Mouse (Mus musculus) midbrain, postnatal 0 days (tissue): ENCODE measurements at regions not wholly inside any gene's neighbourhood (a gene's known extent, or its start where the extent isn't known, plus 50 kb on each side); places are given as distances from the start of the nearest gene placed in this dataset.

Experiments
- ATAC-seq: fragments of 200-750 bp; cut with Nextera tagmentation; 2 replicates; pipeline ENCODE4 v1.8.0; 2017; ENCODE audit warnings: moderate number of reproducible peaks, mild to moderate bottlenecking, moderate TSS enrichment, moderate library complexity; ENCODE audit not compliant: low FRiP score
- DNase-seq: peaks from one replicate; pipeline ENCODE4 v3.0.0-alpha.2; 2015; ENCODE audit warnings: low spot score
- H3K27ac ChIP-seq: fragments of 300-500 bp; sonication (generic); 2 replicates; pipeline ENCODE4 v1.5.1; 2014; ENCODE audit warnings: low read depth, mild to moderate bottlenecking, low read length, mixed read lengths
- H3K27me3 ChIP-seq: fragments of 300-500 bp; sonication (generic); 2 replicates; pipeline ENCODE4 v1.6.1; 2014; ENCODE audit warnings: low read length, control low read depth, mixed read lengths; ENCODE audit not compliant: insufficient read depth
- H3K36me3 ChIP-seq: fragments of 300-500 bp; sonication (generic); 2 replicates; pipeline ENCODE4 v1.6.1; 2014; ENCODE audit warnings: low read length, control low read depth, mixed read lengths; ENCODE audit not compliant: insufficient read depth
- H3K4me1 ChIP-seq: fragments of 300-500 bp; sonication (generic); 2 replicates; pipeline ENCODE4 v1.6.1; 2014; ENCODE audit warnings: mild to moderate bottlenecking, control low read depth, antibody characterized with exemption, low read length, mixed read lengths; ENCODE audit not compliant: insufficient read depth
- H3K4me2 ChIP-seq: fragments of 300-500 bp; sonication (generic); 2 replicates; pipeline ENCODE4 v1.6.1; 2014; ENCODE audit warnings: low read depth, mild to moderate bottlenecking, low read length, mixed read lengths; ENCODE audit not compliant: poor library complexity, severe bottlenecking
- H3K4me3 ChIP-seq: fragments of 300-500 bp; sonication (generic); 2 replicates; pipeline ENCODE4 v1.5.1; 2014; ENCODE audit warnings: low read depth, mild to moderate bottlenecking, low read length, moderate library complexity
- H3K9ac ChIP-seq: fragments of 300-500 bp; sonication (generic); replicated peaks from 2 replicates; pipeline ENCODE4 v1.6.1; 2014; ENCODE audit warnings: mild to moderate bottlenecking, low read length, moderate library complexity, mixed read lengths; ENCODE audit not compliant: poor library complexity, severe bottlenecking
- H3K9me3 ChIP-seq: fragments of 300-500 bp; sonication (generic); 2 replicates; pipeline ENCODE4 v1.6.1; 2016; ENCODE audit warnings: low read length, control low read depth
- CTCF ChIP-seq: IDR thresholded peaks from 2 replicates; pipeline ENCODE4 v1.5.1; 2016; ENCODE audit warnings: antibody characterized with exemption, mild to moderate bottlenecking
- WGBS: fragments of 180-500 bp; shearing (Covaris S2); extraction: QIAGEN DNeasy Blood & Tissue Kit; methylation state at CpG from one replicate; pipeline ENCODE4 v1.1.7; 2014; 5-methylcytosine and 5-hydroxymethylcytosine counted together

DNA sequence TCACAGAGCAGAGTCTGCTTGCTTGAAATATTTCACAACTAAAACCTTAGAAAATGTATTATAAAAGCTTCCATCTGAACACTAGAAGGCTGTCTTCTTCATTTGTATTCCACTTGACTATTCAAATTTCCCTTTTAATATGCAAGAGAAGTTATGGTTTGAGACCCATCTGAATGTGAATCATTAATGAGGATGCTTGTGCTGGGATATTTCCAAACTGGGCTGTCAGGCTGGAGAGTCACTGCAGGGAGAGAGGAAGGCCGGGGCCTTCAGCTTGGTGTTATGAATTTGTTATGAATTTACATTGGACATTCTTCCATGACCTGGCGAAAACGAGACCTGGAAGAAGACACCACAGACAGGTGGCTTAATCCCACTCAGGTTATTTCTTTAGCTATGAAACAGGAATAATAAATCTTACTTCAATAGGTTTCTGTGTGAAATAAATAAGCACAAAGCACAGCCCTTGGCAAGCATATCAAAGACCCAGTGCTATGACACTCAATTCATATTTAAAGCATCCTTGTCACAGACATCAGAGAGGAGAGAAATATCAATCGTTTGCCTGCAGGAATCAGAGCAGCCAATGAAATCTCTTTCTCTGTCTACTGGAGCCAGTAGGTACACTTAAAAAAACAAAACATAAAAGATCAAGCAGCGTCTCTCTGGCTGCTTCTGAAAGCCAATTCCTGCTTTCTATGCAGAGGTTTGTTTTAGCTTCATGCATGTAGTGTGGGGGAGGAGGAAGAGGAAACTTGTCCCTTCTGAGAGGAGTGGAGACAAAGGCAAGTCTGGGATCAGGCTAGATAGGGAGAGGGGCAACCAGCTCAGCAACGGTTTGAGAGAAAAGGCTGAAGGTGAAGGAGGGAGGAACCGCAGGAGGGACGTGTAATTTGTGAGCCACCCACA is 114.2 kb downstream of the Otor start:
- TF ChIP-seq CTCF: no peak
- no peak overlapping the region for H3K4me3 ChIP-seq
- ATAC-seq (peak; percentile 77), DNase-seq (peak; percentile 32)
- peak overlapping the region; percentile 70 for H3K27ac ChIP-seq
- no peak overlapping the region for H3K4me2 ChIP-seq
- no peaks in the 10 kb centered on the region for H3K36me3 ChIP-seq
- H3K4me1 ChIP-seq: no peaks in the 10 kb centered on the region
- no peak overlapping the region for H3K9ac ChIP-seq
- no peaks in the 10 kb centered on the region for H3K9me3 ChIP-seq
- 15% methylated on average over 8 of the region's 8 CpGs for WGBS
- H3K27me3 ChIP-seq: no peaks in the 10 kb centered on the region

DNA sequence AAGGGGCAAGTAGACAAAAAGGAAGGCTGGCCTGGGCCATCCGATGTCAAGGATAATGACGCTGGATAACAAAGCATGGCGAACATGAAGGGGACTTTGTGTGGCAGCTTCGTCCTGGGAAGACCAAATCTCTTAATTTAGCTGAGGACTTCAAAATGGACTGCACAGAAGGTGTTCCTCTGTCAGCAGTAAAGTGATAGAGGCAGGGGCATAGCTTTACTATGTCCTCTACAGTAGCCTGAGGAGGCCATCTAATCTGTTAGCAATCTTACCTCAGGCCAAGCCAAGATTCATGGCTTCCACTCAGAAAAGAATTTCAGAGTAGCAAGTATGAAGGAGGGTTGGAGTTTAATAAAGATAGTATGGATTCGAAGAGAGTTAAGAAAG is 114.9 kb downstream of the Otor start:
- Histone ChIP-seq H3K4me2 (no peak overlapping the region), H3K27me3 (no peaks in the 10 kb centered on the region), H3K4me3 (no peak overlapping the region), H3K36me3 (no peaks in the 10 kb centered on the region), H3K27ac (peak overlapping the region; percentile 70), H3K9ac (no peak overlapping the region), H3K4me1 (no peaks in the 10 kb centered on the region), H3K9me3 (no peaks in the 10 kb centered on the region)
- no peak for TF ChIP-seq CTCF
- ATAC-seq (0 out of 2 replicates have a peak, but pooled peaks have one; percentile 18), DNase-seq (no peak)
- WGBS: 26% methylated on average over 5 of the region's 5 CpGs

DNA sequence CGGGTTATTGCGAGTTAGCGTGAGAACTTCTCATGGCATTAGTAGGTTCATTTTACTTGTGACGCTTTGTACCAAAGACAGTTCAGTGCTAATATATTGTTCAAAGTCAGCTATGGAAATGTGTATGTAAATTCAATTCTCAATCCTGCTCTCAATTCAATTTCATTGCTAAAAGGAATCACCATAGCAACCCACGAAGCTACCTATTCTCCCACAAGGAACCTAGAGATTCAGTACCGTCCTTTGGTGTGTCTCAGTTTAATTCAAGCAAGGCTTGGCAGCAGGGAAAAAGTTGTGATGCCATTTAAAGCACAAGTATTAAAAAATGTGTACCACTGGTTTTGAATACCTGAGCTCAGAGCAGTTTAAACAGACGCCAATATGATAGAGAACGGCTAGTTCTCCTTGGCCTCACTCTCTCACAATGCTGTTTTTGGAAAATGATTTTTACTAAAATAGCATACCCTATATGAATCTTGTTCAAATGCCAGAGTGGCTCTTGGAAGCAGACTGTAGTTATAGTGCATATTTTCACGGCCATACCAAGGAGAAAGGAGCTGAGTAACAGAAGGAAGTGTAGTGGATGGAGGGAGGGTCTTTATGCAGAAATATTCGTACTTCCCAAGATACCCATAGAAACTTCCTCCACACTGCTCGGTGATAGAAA is 121.4 kb downstream of the Otor start:
- no peak overlapping the region for H3K9ac ChIP-seq
- ATAC-seq: no peak

DNA sequence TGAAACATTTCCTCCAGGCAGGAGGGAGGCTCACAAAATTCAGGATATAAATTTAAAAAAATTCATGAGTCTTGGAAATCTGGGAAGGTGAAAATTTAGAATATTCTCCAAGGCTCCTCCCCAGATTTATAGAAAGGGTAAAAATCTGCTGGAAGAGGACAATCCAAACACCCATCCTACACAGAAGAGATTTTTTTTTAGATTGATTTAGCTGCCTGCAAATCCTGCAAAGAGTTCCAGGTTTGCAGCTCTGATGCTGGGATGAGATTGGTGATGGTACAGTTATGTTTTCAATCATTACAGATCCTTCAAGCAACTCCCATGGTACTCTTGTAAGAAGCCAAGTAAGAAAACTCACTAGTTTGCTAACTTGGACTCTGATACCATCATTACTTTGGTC is 127.8 kb downstream of the Otor start:
- no peak for TF ChIP-seq CTCF
- Histone ChIP-seq H3K9me3 (no peaks in the 10 kb centered on the region), H3K27me3 (no peaks in the 10 kb centered on the region), H3K27ac (no peak overlapping the region), H3K4me3 (no peak overlapping the region), H3K36me3 (no peaks in the 10 kb centered on the region), H3K4me2 (no peak overlapping the region), H3K4me1 (no peaks in the 10 kb centered on the region), H3K9ac (no peak overlapping the region)
- no peak for ATAC-seq
- DNase-seq: no peak

More for the DNA sequence above, 121.4 kb downstream of the Otor start:
- Histone ChIP-seq H3K27ac (0 out of 2 replicates have a peak overlapping the region, but pooled peaks have one; percentile 14), H3K4me2 (no peak overlapping the region), H3K9me3 (no peaks in the 10 kb centered on the region), H3K4me3 (no peak overlapping the region), H3K36me3 (no peaks in the 10 kb centered on the region), H3K4me1 (no peaks in the 10 kb centered on the region), H3K27me3 (no peaks in the 10 kb centered on the region)
- WGBS: 73% methylated on average over 11 of the region's 11 CpGs
- DNase-seq: peak; percentile 8
- no peak for TF ChIP-seq CTCF

DNA sequence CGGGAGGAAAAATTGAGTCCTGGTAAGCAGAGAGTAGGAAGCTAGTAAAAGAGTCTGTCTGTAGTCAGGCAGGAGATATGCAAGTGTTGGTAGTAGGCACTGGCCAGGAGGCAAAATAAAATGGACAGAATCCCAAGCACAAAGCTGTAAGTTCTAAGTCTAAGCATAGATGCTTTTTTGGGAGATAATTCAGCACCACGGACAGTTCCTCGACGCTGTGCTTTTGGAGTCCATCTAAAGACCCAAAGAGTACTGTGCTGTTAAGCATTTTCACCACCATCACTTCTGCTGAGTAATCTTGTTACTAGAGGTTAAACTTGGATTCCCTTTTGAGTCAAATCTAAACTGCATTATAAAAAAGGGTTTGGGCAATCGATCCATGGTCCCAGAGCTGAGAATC is 128.9 kb downstream of the Otor start:
- TF ChIP-seq CTCF: no peak
- Histone ChIP-seq H3K4me1 (no peaks in the 10 kb centered on the region), H3K4me2 (no peak overlapping the region), H3K4me3 (no peak overlapping the region), H3K9ac (no peak overlapping the region), H3K36me3 (no peaks in the 10 kb centered on the region), H3K9me3 (no peaks in the 10 kb centered on the region), H3K27ac (no peak overlapping the region), H3K27me3 (no peaks in the 10 kb centered on the region)
- ATAC-seq (no peak), DNase-seq (peak; percentile 22)
- WGBS: 41% methylated on average over 5 of the region's 5 CpGs

DNA sequence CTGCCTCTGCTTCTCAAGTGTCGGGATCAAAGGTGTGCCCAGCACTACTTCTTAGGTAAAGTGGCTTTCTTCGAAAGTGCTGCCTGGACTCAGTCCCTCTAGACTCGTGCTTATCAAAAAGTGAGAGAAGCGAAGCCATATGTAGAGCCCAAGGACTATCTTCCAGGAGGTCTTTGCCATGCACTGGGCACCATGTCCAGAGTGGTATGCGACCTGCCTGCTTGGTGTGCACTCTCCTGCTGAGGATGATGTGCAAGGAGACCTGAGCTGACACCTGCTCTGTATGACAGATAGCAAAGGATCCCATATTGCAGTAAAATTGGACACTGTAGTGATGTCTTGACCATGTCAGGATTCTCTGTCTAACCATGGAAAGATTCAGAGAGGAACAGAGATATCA is 139.0 kb downstream of the Otor start:
- H3K27ac ChIP-seq: no peak overlapping the region
- no peaks in the 10 kb centered on the region for H3K9me3 ChIP-seq
- H3K4me3 ChIP-seq: no peak overlapping the region
- no peaks in the 10 kb centered on the region for H3K4me1 ChIP-seq
- TF ChIP-seq CTCF: no peak
- no peaks in the 10 kb centered on the region for H3K27me3 ChIP-seq
- H3K36me3 ChIP-seq: no peaks in the 10 kb centered on the region
- DNase-seq (no peak), ATAC-seq (no peak; the same call in 1 of the 2 replicates)
- H3K9ac ChIP-seq: no peak overlapping the region
- no peak overlapping the region for H3K4me2 ChIP-seq
- WGBS: 75% methylated on average over 5 of the region's 5 CpGs
